Mouse (Mus musculus): ENCODE data around the gene Mical2.

Mical2 gene

GRCm38 (mm10) chr7:112359594-112359993, 133.9 kb downstream of the Mical2 start:
- DNase-seq (ENCODE audit: inconsistent ontology term): no peak

- DNase-seq (ENCODE audit: inconsistent ontology term): no peak
These were observed 137.0 kb downstream of the Mical2 start for GRCm38 (mm10) chr7:112362574-112363200.

GRCm38 (mm10) chr7:112365864-112366263, 140.2 kb downstream of the Mical2 start:
- no peak for DNase-seq (ENCODE audit: inconsistent ontology term)

GRCm38 (mm10) chr7:112369046-112369445, 143.4 kb downstream of the Mical2 start:
- peak; percentile 68 for DNase-seq (ENCODE audit: inconsistent ontology term)

GRCm38 (mm10) chr7:112369977-112370376, 144.3 kb downstream of the Mical2 start:
- no peak for DNase-seq (ENCODE audit: inconsistent ontology term)

- no peak for DNase-seq (ENCODE audit: inconsistent ontology term)
These were observed 145.7 kb downstream of the Mical2 start for GRCm38 (mm10) chr7:112371387-112371786.

- DNase-seq (ENCODE audit: inconsistent ontology term): no peak
These were observed 148.4 kb downstream of the Mical2 start for GRCm38 (mm10) chr7:112374035-112374434.

- no peak for DNase-seq (ENCODE audit: inconsistent ontology term)
These were observed 149.4 kb downstream of the Mical2 start for GRCm38 (mm10) chr7:112375062-112375461.

GRCm38 (mm10) chr7:112375900-112376299, 150.2 kb downstream of the Mical2 start:
- DNase-seq (ENCODE audit: inconsistent ontology term): peak; percentile 98

GRCm38 (mm10) chr7:112376611-112377010, 151.0 kb downstream of the Mical2 start:
- DNase-seq (ENCODE audit: inconsistent ontology term): peak; percentile 44

GRCm38 (mm10) chr7:112377314-112377713, 151.7 kb downstream of the Mical2 start:
- DNase-seq (ENCODE audit: inconsistent ontology term): peak; percentile 61

- no peak for DNase-seq (ENCODE audit: inconsistent ontology term)
These were observed 152.4 kb downstream of the Mical2 start for GRCm38 (mm10) chr7:112378056-112378455.

GRCm38 (mm10) chr7:112378476-112378875, 152.8 kb downstream of the Mical2 start:
- peak; percentile 67 for DNase-seq (ENCODE audit: inconsistent ontology term)

GRCm38 (mm10) chr7:112386521-112386920, 160.9 kb downstream of the Mical2 start:
- no peak for DNase-seq (ENCODE audit: inconsistent ontology term)

- DNase-seq (ENCODE audit: inconsistent ontology term): no peak
These were observed 162.2 kb downstream of the Mical2 start for GRCm38 (mm10) chr7:112387876-112388275.

GRCm38 (mm10) chr7:112388363-112388875, 162.8 kb downstream of the Mical2 start:
- DNase-seq (ENCODE audit: inconsistent ontology term): peak; percentile 67

- DNase-seq (ENCODE audit: inconsistent ontology term): no peak
These were observed 164.1 kb downstream of the Mical2 start for GRCm38 (mm10) chr7:112389611-112390251.

- DNase-seq (ENCODE audit: inconsistent ontology term): no peak
These were observed 164.7 kb downstream of the Mical2 start for GRCm38 (mm10) chr7:112390252-112390936.

- peak; percentile 43 for DNase-seq (ENCODE audit: inconsistent ontology term)
These were observed 165.4 kb downstream of the Mical2 start for GRCm38 (mm10) chr7:112390937-112391605.

- DNase-seq (ENCODE audit: inconsistent ontology term): no peak
These were observed 172.1 kb downstream of the Mical2 start for GRCm38 (mm10) chr7:112397786-112398185.

- no peak for DNase-seq (ENCODE audit: inconsistent ontology term)
These were observed 173.9 kb downstream of the Mical2 start for GRCm38 (mm10) chr7:112399425-112400170.
